Mouse (Mus musculus) cerebellum, adult 2 months (tissue): ENCODE data around the gene Camsap2. TPM values are rescaled to one million over a fixed set of nuclear protein-coding genes. Genes with fewer than 3 reads are reported as not detected.
A peak's percentile ranks its signal among the peaks of the same experiment; 100 is the strongest.

Source experiments
- DNase-seq, 2 experiments: peaks; one replicate each; pipeline ENCODE4 v3.0.0; 2021
- H3K27ac ChIP-seq: fragments of 200-500 bp; 2 replicates; pipeline ENCODE4 v1.5.1; 2012; ENCODE audit warnings: low read length, control low read depth, inconsistent platforms; ENCODE audit not compliant: insufficient read depth
- H3K27me3 ChIP-seq: fragments of 200-500 bp; 2 replicates; pipeline ENCODE4 v1.6.1; 2012; ENCODE audit warnings: inconsistent platforms, mild to moderate bottlenecking, low read length, moderate library complexity; ENCODE audit not compliant: control insufficient read depth, insufficient read depth
- H3K4me1 ChIP-seq: fragments of 200-500 bp; 2 replicates; pipeline ENCODE4 v1.6.1; 2011; ENCODE audit warnings: low read length; ENCODE audit not compliant: control insufficient read depth, insufficient read depth
- H3K4me3 ChIP-seq: fragments of 200-500 bp; replicated peaks from 2 replicates; pipeline ENCODE3; 2011; ENCODE audit warnings: mild to moderate bottlenecking, low read depth, low read length, control low read depth; ENCODE audit not compliant: insufficient read depth
- CTCF ChIP-seq: fragments of 200-500 bp; IDR thresholded peaks from 2 replicates; pipeline ENCODE4 v1.5.1; 2011; ENCODE audit warnings: low read depth, mild to moderate bottlenecking, control low read depth, low read length, moderate library complexity, borderline replicate concordance; ENCODE audit not compliant: insufficient read depth
- POLR2A ChIP-seq: fragments of 200-500 bp; IDR thresholded peaks from 2 replicates; pipeline ENCODE4 v1.6.1; 2011; ENCODE audit warnings: low read length, control low read depth, borderline replicate concordance; ENCODE audit not compliant: insufficient read depth
- WGBS: fragments of 180-500 bp; shearing (Covaris S2); methylation state at CpG from one replicate; pipeline ENCODE4 v1.1.7; 2018; 5-methylcytosine and 5-hydroxymethylcytosine counted together
- polyA plus RNA-seq: library from polyadenylated mRNA; depleted of rRNA; stranded (reverse); fragments of >200 nt; gene quantifications from 2 replicates; pipeline ENCODE4 v1.2.3, GENCODE M21; 2012

Camsap2 gene
- polyA plus RNA-seq, 1 experiment: 51.1 TPM

GRCm38 (mm10) chr1:136379261-136379660 lies 33.4 kb upstream of the Camsap2 start:
- H3K4me3 ChIP-seq: no peak overlapping the region
- peaks cover 11% of the 10 kb centered on the region for H3K4me1 ChIP-seq
- DNase-seq: no peak
- H3K27ac ChIP-seq: no peak overlapping the region
- no peak for TF ChIP-seq CTCF
- no peak for TF ChIP-seq POLR2A
- 97% methylated on average over 7 of the region's 7 CpGs for WGBS
- H3K27me3 ChIP-seq: no peaks in the 10 kb centered on the region

- Histone ChIP-seq H3K27me3 (no peaks in the 10 kb centered on the region), H3K4me1 (no peaks in the 10 kb centered on the region), H3K27ac (no peak overlapping the region), H3K4me3 (no peak overlapping the region)
- 90% methylated on average over 3 of the region's 3 CpGs for WGBS
- TF ChIP-seq CTCF (no peak), POLR2A (no peak)
- no peak for DNase-seq
These were observed 20.1 kb upstream of the Camsap2 start for GRCm38 (mm10) chr1:136365986-136366385.

- peak; percentile 64 to 65 for DNase-seq
- Histone ChIP-seq H3K27ac (no peak overlapping the region), H3K27me3 (no peaks in the 10 kb centered on the region), H3K4me1 (no peaks in the 10 kb centered on the region), H3K4me3 (no peak overlapping the region)
- TF ChIP-seq POLR2A (no peak), CTCF (no peak)
- WGBS: 16% methylated on average over 19 of the region's 19 CpGs
These were observed 18.8 kb upstream of the Camsap2 start for GRCm38 (mm10) chr1:136364711-136365110.

GRCm38 (mm10) chr1:136363035-136363434 lies 17.1 kb upstream of the Camsap2 start:
- DNase-seq: no peak
- 66% methylated on average over 6 of the region's 6 CpGs for WGBS
- no peaks in the 10 kb centered on the region for H3K27me3 ChIP-seq
- no peak overlapping the region for H3K27ac ChIP-seq
- no peaks in the 10 kb centered on the region for H3K4me1 ChIP-seq
- no peak overlapping the region for H3K4me3 ChIP-seq
- TF ChIP-seq POLR2A: no peak
- TF ChIP-seq CTCF: no peak

GRCm38 (mm10) chr1:136362567-136362966 lies 16.7 kb upstream of the Camsap2 start:
- TF ChIP-seq POLR2A: no peak
- TF ChIP-seq CTCF: no peak
- Histone ChIP-seq H3K27me3 (no peaks in the 10 kb centered on the region), H3K27ac (no peak overlapping the region; the same call in 1 of the 2 replicates), H3K4me1 (no peaks in the 10 kb centered on the region), H3K4me3 (no peak overlapping the region)
- DNase-seq: peak in 1 of 2 experiments; percentile 10
- 54% methylated on average over 8 of the region's 8 CpGs for WGBS

GRCm38 (mm10) chr1:136361373-136361772 lies 15.5 kb upstream of the Camsap2 start:
- H3K4me1 ChIP-seq: no peaks in the 10 kb centered on the region
- H3K4me3 ChIP-seq: no peak overlapping the region
- TF ChIP-seq POLR2A (no peak), CTCF (no peak)
- WGBS: 64% methylated on average over 2 of the region's 2 CpGs
- no peak for DNase-seq
- H3K27ac ChIP-seq: no peak overlapping the region
- no peaks in the 10 kb centered on the region for H3K27me3 ChIP-seq

- Histone ChIP-seq H3K27me3 (no peaks in the 10 kb centered on the region), H3K4me3 (no peak overlapping the region), H3K27ac (no peak overlapping the region), H3K4me1 (no peaks in the 10 kb centered on the region)
- WGBS: 91% methylated on average over 6 of the region's 6 CpGs
- no peak for DNase-seq
- TF ChIP-seq CTCF: no peak
- TF ChIP-seq POLR2A: no peak
These were observed 15.0 kb upstream of the Camsap2 start for GRCm38 (mm10) chr1:136360909-136361308.

- WGBS: 78% methylated on average over 7 of the region's 7 CpGs
- no peak for DNase-seq
- Histone ChIP-seq H3K4me3 (no peak overlapping the region), H3K27me3 (no peaks in the 10 kb centered on the region), H3K27ac (no peak overlapping the region), H3K4me1 (no peaks in the 10 kb centered on the region)
- TF ChIP-seq CTCF (no peak), POLR2A (no peak)
These were observed 13.0 kb upstream of the Camsap2 start for GRCm38 (mm10) chr1:136358841-136359360.
